Mouse (Mus musculus): ENCODE data around the gene Nupl1. TPM values are rescaled to one million over a fixed set of nuclear protein-coding genes. Genes with fewer than 3 reads are reported as not detected.

The Nupl1 gene
- polyA plus RNA-seq, 1 experiment, result not detected

DNA sequence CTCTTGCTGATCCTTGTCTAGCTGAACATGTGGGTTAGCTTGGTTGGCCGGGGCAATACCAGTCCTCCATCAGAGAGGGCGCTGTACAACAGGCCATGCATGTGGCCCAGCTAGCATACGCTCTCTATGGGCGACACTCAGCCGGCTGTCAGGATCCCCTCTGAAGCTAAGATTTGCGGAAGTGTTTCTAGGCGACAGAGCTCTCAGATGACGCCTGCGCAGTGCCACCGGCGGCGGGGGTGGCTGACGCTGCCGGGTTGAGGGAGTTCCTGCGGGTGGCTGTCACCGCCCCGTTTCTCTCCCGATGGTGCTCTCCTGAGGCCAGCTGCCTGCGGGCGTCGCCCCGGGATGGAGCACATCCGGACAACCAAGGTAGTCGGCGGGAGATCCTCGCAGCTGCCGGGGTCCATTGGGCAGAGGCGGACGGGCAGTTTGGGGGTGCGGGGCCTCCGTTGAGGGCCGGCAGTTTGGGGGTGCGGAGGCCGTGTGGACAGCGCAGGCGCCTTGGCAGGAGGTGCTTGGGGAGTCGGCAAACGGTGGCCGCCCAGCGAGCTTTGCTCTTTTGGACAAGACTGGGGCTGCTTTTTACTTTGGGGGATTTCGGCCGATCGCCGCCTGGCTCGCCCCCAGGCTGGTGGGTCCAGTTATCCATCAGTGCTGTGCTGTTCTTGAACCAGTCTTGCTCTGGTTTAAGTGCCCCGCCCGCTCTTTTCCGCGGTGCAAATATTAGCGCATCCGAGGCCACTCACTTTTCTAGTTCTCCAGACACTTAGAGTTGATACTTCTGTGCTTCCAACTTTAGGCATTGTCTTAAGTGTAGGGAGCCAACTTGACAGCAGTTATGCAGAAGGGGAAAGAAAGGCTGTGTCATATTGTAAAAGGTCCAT is 14.0 kb upstream of the Nupl1 start, which contains the start of gene Mtmr6:
Gene Mtmr6 (plus strand): TSS at position 239 of the 887 bp plus-strand sequence.
- TF ChIP-seq CTCF (IDR thresholded peaks at IDR 0.05; ENCODE audit: borderline replicate concordance, extremely low read depth, insufficient read depth, insufficient read length) (peak; percentile 95), POLR2A (IDR thresholded peaks at IDR 0.05; ENCODE audit: borderline replicate concordance, extremely low read depth, insufficient read depth, insufficient read length, poor library complexity, severe bottlenecking) (no peak)
- DNase-seq (ENCODE audit: low read depth), result peak; percentile 100

GRCm38 (mm10) chr14:60262316-60262715 is 11.1 kb upstream of the Nupl1 start:
- DNase-seq (ENCODE audit: low read depth), result no peak
- TF ChIP-seq CTCF (IDR thresholded peaks at IDR 0.05; ENCODE audit: borderline replicate concordance, extremely low read depth, insufficient read depth, insufficient read length), result no peak
- no peak for TF ChIP-seq POLR2A (IDR thresholded peaks at IDR 0.05; ENCODE audit: borderline replicate concordance, extremely low read depth, insufficient read depth, insufficient read length, poor library complexity, severe bottlenecking)

- TF ChIP-seq POLR2A (IDR thresholded peaks at IDR 0.05; ENCODE audit: borderline replicate concordance, extremely low read depth, insufficient read depth, insufficient read length, poor library complexity, severe bottlenecking) (no peak), CTCF (IDR thresholded peaks at IDR 0.05; ENCODE audit: borderline replicate concordance, extremely low read depth, insufficient read depth, insufficient read length) (no peak)
- no peak for DNase-seq (ENCODE audit: low read depth)
These were observed 6.6 kb upstream of the Nupl1 start for GRCm38 (mm10) chr14:60257851-60258250.

DNA sequence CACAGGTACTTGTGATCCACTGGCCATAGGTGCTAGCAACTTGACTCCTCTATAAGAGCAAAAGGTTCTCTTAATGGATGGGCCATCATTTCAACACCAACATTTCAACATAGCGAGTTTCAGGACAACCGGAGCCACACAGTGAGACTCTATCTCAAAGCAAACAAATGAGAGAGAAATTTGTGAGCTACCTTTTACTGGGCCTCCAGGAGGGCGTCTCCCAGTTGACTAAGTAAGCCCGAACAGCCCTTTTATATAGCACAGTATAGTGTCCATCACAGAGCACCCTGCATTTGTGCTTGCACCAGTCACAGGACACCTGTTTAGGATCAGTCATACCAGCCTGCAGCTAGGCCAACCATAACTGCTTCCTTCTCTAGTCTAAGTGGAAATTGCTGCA is 5.9 kb upstream of the Nupl1 start:
- TF ChIP-seq CTCF (IDR thresholded peaks at IDR 0.05; ENCODE audit: borderline replicate concordance, extremely low read depth, insufficient read depth, insufficient read length) (no peak), POLR2A (IDR thresholded peaks at IDR 0.05; ENCODE audit: borderline replicate concordance, extremely low read depth, insufficient read depth, insufficient read length, poor library complexity, severe bottlenecking) (no peak)

GRCm38 (mm10) chr14:60256356-60256755 is 5.1 kb upstream of the Nupl1 start:
- DNase-seq (ENCODE audit: low read depth), result no peak
- TF ChIP-seq POLR2A (IDR thresholded peaks at IDR 0.05; ENCODE audit: borderline replicate concordance, extremely low read depth, insufficient read depth, insufficient read length, poor library complexity, severe bottlenecking) (no peak), CTCF (IDR thresholded peaks at IDR 0.05; ENCODE audit: borderline replicate concordance, extremely low read depth, insufficient read depth, insufficient read length) (no peak)

More for the DNA sequence above, 5.9 kb upstream of the Nupl1 start:
- DNase-seq (ENCODE audit: low read depth), result no peak

- DNase-seq (ENCODE audit: low read depth), result no peak
- TF ChIP-seq CTCF (IDR thresholded peaks at IDR 0.05; ENCODE audit: borderline replicate concordance, extremely low read depth, insufficient read depth, insufficient read length) (no peak), POLR2A (IDR thresholded peaks at IDR 0.05; ENCODE audit: borderline replicate concordance, extremely low read depth, insufficient read depth, insufficient read length, poor library complexity, severe bottlenecking) (no peak)
These were observed 3.5 kb upstream of the Nupl1 start for GRCm38 (mm10) chr14:60254774-60255173.

GRCm38 (mm10) chr14:60253466-60253865 is 2.2 kb upstream of the Nupl1 start:
- no peak for DNase-seq (ENCODE audit: low read depth)
- TF ChIP-seq POLR2A (IDR thresholded peaks at IDR 0.05; ENCODE audit: borderline replicate concordance, extremely low read depth, insufficient read depth, insufficient read length, poor library complexity, severe bottlenecking) (no peak), CTCF (IDR thresholded peaks at IDR 0.05; ENCODE audit: borderline replicate concordance, extremely low read depth, insufficient read depth, insufficient read length) (no peak)

DNA sequence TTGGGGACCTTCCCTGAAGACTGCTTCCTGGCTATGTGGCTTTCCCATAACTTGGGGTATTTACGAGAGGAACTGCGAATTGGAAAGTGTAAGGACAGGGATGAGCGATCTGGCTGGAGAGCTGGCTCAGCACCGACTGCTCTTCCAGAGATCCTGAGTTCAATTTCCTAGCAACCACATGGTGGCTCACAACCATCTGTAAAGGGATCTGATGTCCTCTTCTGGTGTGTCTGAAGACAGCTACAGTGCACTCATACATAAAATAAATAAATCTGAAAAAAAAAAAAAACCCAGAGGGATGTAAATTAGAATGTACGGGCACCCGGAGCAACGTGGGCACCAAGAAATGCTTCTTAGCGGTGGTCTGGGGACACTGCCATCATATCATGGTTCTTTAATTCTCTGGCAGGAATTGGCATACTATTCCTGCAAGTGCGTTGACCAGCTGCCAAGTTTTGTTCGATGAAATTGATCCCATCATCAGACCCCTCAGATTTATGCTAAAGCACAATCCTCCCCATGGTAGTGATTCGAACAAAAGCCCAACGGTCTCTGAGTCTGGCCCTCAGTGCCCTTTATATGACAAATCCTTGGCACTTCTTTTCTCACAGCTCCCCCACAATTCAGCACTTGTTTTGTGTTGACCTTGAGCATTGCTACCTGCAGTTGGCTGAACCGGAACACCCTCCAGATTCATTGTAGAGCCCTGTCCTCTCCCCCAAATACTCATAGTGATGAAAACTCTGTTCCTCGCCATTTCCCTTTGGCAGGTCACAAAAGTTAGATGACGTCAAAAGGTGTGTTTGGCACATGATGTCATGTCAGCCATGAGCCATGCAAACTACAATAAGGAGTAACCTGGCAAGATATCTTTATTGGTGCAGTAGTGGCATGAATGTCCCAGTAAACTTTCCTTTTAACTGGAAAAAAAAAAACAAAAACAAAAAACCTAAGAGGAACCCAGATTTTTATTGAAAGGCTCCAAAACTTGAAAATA is 1.1 kb upstream of the Nupl1 start:
- no peak for TF ChIP-seq POLR2A (IDR thresholded peaks at IDR 0.05; ENCODE audit: borderline replicate concordance, extremely low read depth, insufficient read depth, insufficient read length, poor library complexity, severe bottlenecking)
- TF ChIP-seq CTCF (IDR thresholded peaks at IDR 0.05; ENCODE audit: borderline replicate concordance, extremely low read depth, insufficient read depth, insufficient read length), result no peak

DNA sequence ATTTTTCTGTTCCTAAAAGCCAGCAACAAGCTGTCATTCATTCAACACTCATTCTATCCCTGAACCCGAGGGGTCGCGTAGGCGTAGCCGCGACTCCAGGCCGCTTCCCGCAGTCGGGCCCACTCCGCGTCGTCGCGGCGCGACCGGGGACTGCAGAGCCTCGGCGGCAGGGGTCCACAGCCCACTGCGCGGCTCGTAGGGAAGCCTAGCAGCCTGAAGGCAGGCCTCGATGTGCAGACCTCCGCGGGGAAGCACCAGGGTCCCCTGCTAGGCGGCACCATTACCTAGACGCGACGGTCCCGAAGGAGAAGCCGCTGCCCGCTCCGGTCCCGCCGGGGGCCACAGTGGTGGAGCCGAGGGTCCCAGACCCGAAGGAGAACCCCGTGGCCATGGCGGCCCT is 352 bp downstream of the Nupl1 start:
- peak; percentile 71 for DNase-seq (ENCODE audit: low read depth)
- no peak for TF ChIP-seq POLR2A (IDR thresholded peaks at IDR 0.05; ENCODE audit: borderline replicate concordance, extremely low read depth, insufficient read depth, insufficient read length, poor library complexity, severe bottlenecking)
- TF ChIP-seq CTCF (IDR thresholded peaks at IDR 0.05; ENCODE audit: borderline replicate concordance, extremely low read depth, insufficient read depth, insufficient read length), result no peak

More for the DNA sequence above, 1.1 kb upstream of the Nupl1 start:
- peak; percentile 30 for DNase-seq (ENCODE audit: low read depth)

GRCm38 (mm10) chr14:60250366-60250765 is 865 bp downstream of the Nupl1 start:
- no peak for TF ChIP-seq POLR2A (IDR thresholded peaks at IDR 0.05; ENCODE audit: borderline replicate concordance, extremely low read depth, insufficient read depth, insufficient read length, poor library complexity, severe bottlenecking)
- no peak for TF ChIP-seq CTCF (IDR thresholded peaks at IDR 0.05; ENCODE audit: borderline replicate concordance, extremely low read depth, insufficient read depth, insufficient read length)
- DNase-seq (ENCODE audit: low read depth), result peak; percentile 15

- DNase-seq (ENCODE audit: low read depth), result no peak
- no peak for TF ChIP-seq CTCF (IDR thresholded peaks at IDR 0.05; ENCODE audit: borderline replicate concordance, extremely low read depth, insufficient read depth, insufficient read length)
These were observed 12.7 kb downstream of the Nupl1 start for GRCm38 (mm10) chr14:60238551-60238950.
